Mouse (Mus musculus) embryonic fibroblast, embryonic 13.5 days (primary cell): Measurements from ENCODE around the gene Poc1b. TPM values are rescaled to one million over a fixed set of nuclear protein-coding genes. Genes with fewer than 3 reads are reported as not detected.
"Not testable (repeated sequence)": the region's sequence is repeated elsewhere in the genome, so short reads cannot be mapped to it uniquely, and the experiment has no call there.

ENCODE experiments used
- H3K27ac ChIP-seq: 2 replicates; pipeline ENCODE4 v1.5.1; 2012; ENCODE audit warnings: low read length, control low read depth, inconsistent platforms; ENCODE audit not compliant: insufficient read depth
- H3K4me1 ChIP-seq: 2 replicates; pipeline ENCODE4 v1.6.1; 2011; ENCODE audit warnings: low read length; ENCODE audit not compliant: control insufficient read depth, insufficient read depth
- H3K4me3 ChIP-seq: 2 replicates; pipeline ENCODE4 v1.5.1; 2011; ENCODE audit warnings: mild to moderate bottlenecking, control low read depth, low read length; ENCODE audit not compliant: insufficient read depth
- CTCF ChIP-seq: IDR thresholded peaks from 2 replicates; pipeline ENCODE4 v1.5.1; 2011; ENCODE audit warnings: mild to moderate bottlenecking, control low read depth, low read length, moderate library complexity, borderline replicate concordance; ENCODE audit not compliant: insufficient read depth
- POLR2A ChIP-seq: IDR thresholded peaks from 2 replicates; pipeline ENCODE4 v1.6.1; 2011; ENCODE audit warnings: low read depth, mild to moderate bottlenecking, control low read depth, low read length, moderate library complexity
- polyA plus RNA-seq: library from polyadenylated mRNA; stranded (reverse); fragments of >200 nt; gene quantifications from 2 replicates; pipeline ENCODE4 v1.2.4, GENCODE M21; 2011; ENCODE audit warnings: low read depth; ENCODE audit not compliant: missing spikeins, insufficient read length

The Poc1b gene
- polyA plus RNA-seq, 1 experiment, result 21.9 TPM

- Histone ChIP-seq H3K4me1 (peaks cover 2% of the 10 kb centered on the region; the same call in 1 of the 2 replicates), H3K4me3 (no peak overlapping the region), H3K27ac (no peak overlapping the region)
- TF ChIP-seq POLR2A (no peak), CTCF (no peak)
Measured at GRCm38 (mm10) chr10:99214421-99215299, 107.8 kb downstream of the Poc1b start.

DNA sequence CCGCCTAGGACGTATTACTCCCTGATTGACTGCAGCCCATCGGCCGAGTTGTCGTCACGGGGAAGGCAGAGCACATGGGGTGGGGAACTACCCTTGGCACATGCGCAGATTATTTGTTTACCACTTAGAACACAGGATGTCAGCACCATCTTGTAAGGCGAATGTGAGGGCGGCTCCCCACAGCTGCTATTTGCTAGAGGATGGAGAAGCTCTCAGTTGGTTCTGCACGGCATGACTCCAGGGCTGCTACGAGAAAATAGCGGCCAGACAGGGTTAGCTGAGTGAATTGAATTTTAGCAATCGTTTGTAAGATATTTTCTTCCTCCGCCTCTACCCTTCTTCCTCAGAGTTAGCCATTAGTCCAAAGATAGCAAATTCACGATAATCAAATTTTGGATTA is 109.7 kb downstream of the Poc1b start:
- H3K4me1 ChIP-seq, H3K27ac ChIP-seq, H3K4me3 ChIP-seq: not testable (repeated sequence)

- Histone ChIP-seq H3K4me1 (no peaks in the 10 kb centered on the region), H3K4me3 (no peak overlapping the region), H3K27ac (no peak overlapping the region)
- TF ChIP-seq CTCF (no peak), POLR2A (no peak)
Measured at GRCm38 (mm10) chr10:99221540-99221939, 114.7 kb downstream of the Poc1b start.

DNA sequence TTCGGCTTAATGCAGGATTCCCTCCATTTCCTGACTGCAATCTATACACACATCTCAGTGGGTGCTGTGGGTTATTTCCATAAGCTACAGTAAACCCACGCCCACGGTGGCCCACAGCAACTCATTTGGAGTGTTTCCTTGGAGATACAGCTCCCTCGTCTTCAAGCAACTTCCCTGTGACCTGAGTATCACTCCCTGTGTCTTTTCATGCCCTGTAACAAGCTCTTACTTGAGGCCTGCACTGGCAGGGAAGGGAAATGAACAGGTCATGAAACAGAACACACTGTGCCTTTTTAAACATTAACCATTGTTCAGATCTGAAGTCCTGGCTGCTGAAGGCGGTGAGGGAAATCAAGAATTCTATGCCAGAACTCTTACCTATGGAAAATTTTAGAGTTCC is 115.9 kb downstream of the Poc1b start:
- Histone ChIP-seq H3K4me3 (no peak overlapping the region), H3K27ac (no peak overlapping the region), H3K4me1 (no peaks in the 10 kb centered on the region)
- TF ChIP-seq POLR2A (no peak), CTCF (no peak)

- Histone ChIP-seq H3K4me3 (no peak overlapping the region), H3K27ac (no peak overlapping the region), H3K4me1 (peaks cover 6% of the 10 kb centered on the region)
- TF ChIP-seq CTCF (no peak), POLR2A (no peak)
Measured at GRCm38 (mm10) chr10:99224218-99224617, 117.4 kb downstream of the Poc1b start.

DNA sequence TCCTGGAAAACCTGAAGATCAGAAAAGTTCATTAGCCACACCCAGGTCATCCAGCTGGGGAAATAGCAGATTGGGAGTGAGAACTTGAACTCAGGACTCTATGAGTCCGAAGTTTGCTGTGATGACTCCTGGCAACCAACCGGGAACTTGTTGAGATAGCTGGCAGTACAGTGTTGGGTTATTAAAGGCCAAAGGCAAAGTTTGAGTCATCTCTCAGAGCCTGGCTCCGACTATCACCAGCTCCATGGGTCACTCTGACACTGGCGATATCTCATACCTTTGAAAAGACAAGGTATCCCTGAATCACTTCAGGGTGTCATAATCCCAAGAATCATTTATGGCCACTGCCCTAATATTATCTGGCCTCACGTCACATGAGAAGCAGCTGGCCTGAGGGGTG is 119.9 kb downstream of the Poc1b start:
- H3K4me1 ChIP-seq, result peaks cover 6% of the 10 kb centered on the region
- no peak overlapping the region for H3K4me3 ChIP-seq
- no peak for TF ChIP-seq POLR2A
- TF ChIP-seq CTCF, result no peak
- H3K27ac ChIP-seq, result no peak overlapping the region

DNA sequence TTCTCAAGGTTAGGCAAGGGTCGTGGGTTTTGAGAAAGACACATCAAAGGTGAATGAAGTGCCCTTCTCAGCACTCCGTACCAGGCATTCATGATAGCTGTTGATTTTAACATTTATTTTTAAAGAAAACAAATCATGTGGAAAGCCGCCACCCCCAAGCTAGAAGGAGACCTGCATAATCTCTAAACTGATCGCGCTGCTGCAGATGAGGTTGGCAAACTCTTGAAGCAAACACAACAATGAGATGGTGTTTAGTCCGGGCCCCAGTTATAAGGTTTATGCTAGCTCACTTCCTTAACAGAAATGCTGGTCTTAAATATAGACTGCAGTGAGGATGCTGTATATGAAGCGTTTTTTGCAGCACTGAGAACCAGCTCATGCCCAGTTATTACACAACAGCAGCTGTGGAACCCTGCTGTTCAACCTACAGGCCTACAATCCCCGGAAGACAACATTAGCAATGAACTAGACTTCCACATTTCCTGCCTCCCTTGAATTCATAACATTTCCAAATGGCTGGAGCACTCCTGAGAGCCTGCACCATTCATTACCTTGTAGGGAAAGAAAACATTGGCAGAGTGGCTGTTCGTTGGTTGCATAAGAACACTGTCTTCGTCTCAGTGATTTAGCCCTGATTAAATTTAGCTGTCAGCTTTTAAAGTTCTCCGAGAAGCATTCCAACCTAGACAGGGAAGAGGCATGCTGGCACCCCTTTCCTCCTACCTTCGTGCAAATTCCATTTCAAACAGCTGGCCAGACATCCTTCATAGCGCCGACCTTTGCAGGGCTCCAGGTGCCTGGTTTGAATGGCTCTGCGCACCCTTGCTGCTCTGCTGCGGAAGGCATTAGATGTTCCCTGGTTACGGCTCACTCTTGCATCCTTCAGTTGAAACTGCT is 121.4 kb downstream of the Poc1b start:
- H3K4me1 ChIP-seq, result peaks cover 6% of the 10 kb centered on the region
- H3K4me3 ChIP-seq, result no peak overlapping the region
- H3K27ac ChIP-seq, result no peak overlapping the region
- TF ChIP-seq POLR2A, result no peak
- no peak for TF ChIP-seq CTCF

DNA sequence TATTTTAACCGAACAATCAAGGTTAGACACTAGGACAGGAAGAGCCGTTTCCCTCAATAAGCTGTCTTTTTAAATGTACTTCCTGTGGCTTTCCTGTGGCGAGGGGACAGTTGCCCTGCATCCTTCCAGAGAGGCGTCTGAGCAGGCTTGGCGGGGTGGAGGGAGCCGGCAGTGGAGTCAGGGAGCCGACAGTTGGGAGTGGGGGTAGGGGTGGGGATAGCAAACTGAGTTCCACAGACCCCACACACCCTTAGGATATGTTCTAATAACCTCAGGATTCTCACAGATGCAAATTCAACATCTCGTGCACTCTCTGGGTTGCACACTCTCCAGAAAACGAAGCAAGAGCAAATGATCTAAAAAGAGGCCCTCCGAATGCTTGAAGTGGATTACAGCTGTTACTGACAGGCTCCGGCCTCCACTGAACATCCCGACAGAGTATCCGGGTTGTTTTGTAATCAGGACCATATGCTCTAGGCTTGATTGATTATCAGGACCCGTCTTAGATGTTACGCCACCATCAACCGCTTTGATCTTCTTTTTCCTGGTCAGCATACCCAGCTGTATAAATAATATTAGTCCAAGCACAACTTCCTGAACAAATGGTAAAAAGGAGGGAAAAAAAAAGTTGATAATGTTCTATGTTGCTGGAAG is 122.3 kb downstream of the Poc1b start:
- no peak overlapping the region for H3K4me3 ChIP-seq
- no peak overlapping the region; the same call in 1 of the 2 replicates for H3K27ac ChIP-seq
- TF ChIP-seq POLR2A (no peak), CTCF (no peak)
- H3K4me1 ChIP-seq, result peaks cover 6% of the 10 kb centered on the region

DNA sequence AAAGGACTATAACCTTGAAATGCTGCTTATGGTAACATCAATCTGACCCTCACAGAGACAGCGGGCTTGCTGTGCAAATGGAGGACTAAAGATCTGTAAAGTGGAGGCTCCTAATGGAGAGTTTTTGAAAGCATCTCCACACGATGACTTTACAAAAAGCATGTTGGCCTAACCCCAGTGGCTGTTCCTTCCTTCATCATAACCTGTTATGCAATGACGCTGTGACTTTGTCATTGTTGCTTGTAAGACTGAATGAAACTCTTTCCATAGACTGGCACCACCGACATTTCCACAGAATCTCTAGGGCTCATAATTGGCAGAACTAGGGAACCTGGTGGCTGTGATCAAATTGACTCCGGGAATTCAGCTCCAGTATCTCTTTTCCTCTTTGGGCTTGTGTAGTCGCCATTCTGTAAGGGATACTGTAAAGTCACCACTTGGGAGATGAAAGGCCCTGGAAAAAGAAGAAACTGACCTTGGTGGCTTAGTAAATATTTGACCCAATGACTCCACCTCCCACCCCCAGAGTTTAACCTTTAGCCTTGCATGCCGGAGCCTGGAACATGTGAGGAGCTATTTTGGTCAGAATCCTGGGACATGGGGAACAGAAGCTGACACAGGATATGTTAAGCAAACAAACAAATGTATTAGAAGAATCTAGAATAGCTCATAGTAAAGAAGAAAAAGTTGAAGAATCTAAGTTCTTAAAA is 125.8 kb downstream of the Poc1b start:
- Histone ChIP-seq H3K4me3 (no peak overlapping the region), H3K4me1 (peaks cover 10% of the 10 kb centered on the region)
- TF ChIP-seq POLR2A, result no peak
- no peak for TF ChIP-seq CTCF

DNA sequence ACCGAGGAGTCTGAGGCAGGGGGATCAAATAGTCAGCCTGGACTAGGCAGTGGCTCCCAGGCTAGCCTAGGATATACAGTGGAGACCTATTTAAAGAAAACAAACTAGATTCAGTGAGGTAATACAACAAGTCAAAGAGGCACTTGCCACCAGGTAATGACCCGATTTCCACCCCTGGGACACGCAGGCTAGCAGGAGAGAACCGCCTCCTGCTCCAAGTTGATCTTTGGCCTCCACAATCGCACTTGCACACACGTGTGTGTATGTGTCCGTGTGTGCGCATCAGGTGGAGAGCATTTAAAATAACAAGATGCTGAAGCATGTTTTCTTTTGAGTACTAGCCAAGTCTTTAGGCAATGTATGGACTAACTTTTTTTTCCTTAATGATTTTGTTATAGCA is 127.5 kb downstream of the Poc1b start:
- no peak overlapping the region for H3K27ac ChIP-seq
- H3K4me3 ChIP-seq, result no peak overlapping the region
- TF ChIP-seq CTCF, result no peak
- H3K4me1 ChIP-seq, result 0 out of 2 replicates have a peak, but pooled peaks cover 3% of the 10 kb centered on the region

More for the DNA sequence above, 125.8 kb downstream of the Poc1b start:
- H3K27ac ChIP-seq, result no peak overlapping the region; the same call in 1 of the 2 replicates
